Mouse (Mus musculus) ZHBTc4 (cell line): ENCODE measurements around the gene Cep41.
A peak's percentile ranks its signal among the peaks of the same experiment; 100 is the strongest.

Experiments
- DNase-seq: peaks from one replicate; pipeline ENCODE4 v3.0.0-alpha.2; 2011; ENCODE audit warnings: low read depth, low spot score

Cep41 gene

GRCm38 (mm10) chr6:30693350-30693991 lies at the start of gene Cep41:
Gene Cep41 (minus strand): TSS chr6:30693749.
- DNase-seq = peak; percentile 98

- peak; percentile 22 for DNase-seq
These were observed 45.7 kb upstream of the Cep41 start for GRCm38 (mm10) chr6:30739177-30739747.

GRCm38 (mm10) chr6:30738464-30739006 lies 45.0 kb upstream of the Cep41 start:
- peak; percentile 49 for DNase-seq

- DNase-seq = peak; percentile 66
These were observed 44.3 kb upstream of the Cep41 start for GRCm38 (mm10) chr6:30737548-30738463.

GRCm38 (mm10) chr6:30736864-30737547 lies 43.5 kb upstream of the Cep41 start:
- DNase-seq = no peak

- DNase-seq = no peak
These were observed 42.8 kb upstream of the Cep41 start for GRCm38 (mm10) chr6:30736372-30736762.

GRCm38 (mm10) chr6:30735728-30736371 lies 42.3 kb upstream of the Cep41 start:
- no peak for DNase-seq

- no peak for DNase-seq
These were observed 41.6 kb upstream of the Cep41 start for GRCm38 (mm10) chr6:30734988-30735727.

GRCm38 (mm10) chr6:30734465-30734864 lies 40.9 kb upstream of the Cep41 start:
- no peak for DNase-seq

- peak; percentile 23 for DNase-seq
These were observed 39.1 kb upstream of the Cep41 start for GRCm38 (mm10) chr6:30732571-30733130.

GRCm38 (mm10) chr6:30730301-30730971 lies 36.9 kb upstream of the Cep41 start:
- DNase-seq = no peak

- DNase-seq = no peak
These were observed 29.8 kb upstream of the Cep41 start, which contains the start of gene Mest for GRCm38 (mm10) chr6:30723331-30723730. Gene Mest (plus strand): TSS chr6:30723547.

GRCm38 (mm10) chr6:30722385-30723164 lies 29.0 kb upstream of the Cep41 start:
- no peak for DNase-seq

- DNase-seq = no peak
These were observed 23.2 kb upstream of the Cep41 start for GRCm38 (mm10) chr6:30716796-30717195.

GRCm38 (mm10) chr6:30714891-30715471 lies 21.4 kb upstream of the Cep41 start:
- no peak for DNase-seq

- DNase-seq = no peak
These were observed 20.3 kb upstream of the Cep41 start for GRCm38 (mm10) chr6:30713896-30714295.

GRCm38 (mm10) chr6:30713455-30713854 lies 19.9 kb upstream of the Cep41 start:
- no peak for DNase-seq

GRCm38 (mm10) chr6:30712484-30712883 lies 18.9 kb upstream of the Cep41 start:
- DNase-seq = no peak
